Mouse (Mus musculus): ENCODE measurements around the gene Mfsd4b2.

- TF ChIP-seq POLR2A (IDR thresholded peaks at IDR 0.05; ENCODE audit: insufficient read length, low read depth) (no peak), TCF12 (IDR thresholded peaks at IDR 0.05; ENCODE audit: insufficient read depth, poor library complexity, severe bottlenecking) (no peak), CEBPB (IDR thresholded peaks at IDR 0.05; ENCODE audit: insufficient read depth, poor library complexity, severe bottlenecking) (no peak), MAX (IDR thresholded peaks at IDR 0.05; ENCODE audit: low read depth) (no peak), USF1 (IDR thresholded peaks at IDR 0.05; ENCODE audit: low read depth) (no peak), REST (IDR thresholded peaks at IDR 0.05; ENCODE audit: insufficient read depth, insufficient read length) (no peak), SRF (IDR thresholded peaks at IDR 0.05; ENCODE audit: control insufficient read depth, insufficient read length, low read depth) (no peak), POLR2AphosphoS2 (IDR thresholded peaks at IDR 0.05; ENCODE audit: insufficient read length, low read depth) (no peak), E2F4 (IDR thresholded peaks at IDR 0.05; ENCODE audit: insufficient read depth) (no peak)
These were observed 35.2 kb upstream of the Mfsd4b2 start for GRCm38 (mm10) chr10:39961906-39962305.
